Mouse (Mus musculus) adrenal gland, postnatal 36 days (tissue): Measurements from ENCODE around the gene Rasip1. TPM values are rescaled to one million over a fixed set of nuclear protein-coding genes. Genes with fewer than 3 reads are reported as not detected.
A peak's percentile ranks its signal among the peaks of the same experiment; 100 is the strongest.

Source experiments
- DNase-seq, 2 experiments: peaks; one replicate each; pipeline ENCODE4 v3.0.0; 2021; ENCODE audit warnings: mixed read lengths in 1 of 2
- long read RNA-seq, 2 experiments: library from polyadenylated mRNA; stranded (forward); transcript quantifications; one replicate each; pipeline ENCODE4 v2.0.0; 2021; ENCODE audit warnings: borderline sequencing depth in 2 of 2
- total RNA-seq, 2 experiments: library from RNA; stranded (reverse); gene quantifications; 2 replicates each; pipeline ENCODE4 v1.2.3; 2021

Rasip1 gene
- 10 to 100 TPM; 18.7 to 26.0 TPM for total RNA-seq
- long read RNA-seq, experiment 1, transcript Rasip1-201 (12 exons, 3,202 nt) = major isoform, 24 of 38 reads
- long read RNA-seq, experiment 1, partial matches to known transcripts = 10 of 38 reads
- long read RNA-seq, experiment 1, other reads (novel, unspliced or antisense) = 4 of 38 reads
- long read RNA-seq, experiment 2, transcript Rasip1-201 (12 exons, 3,202 nt) = major isoform, 10 of 16 reads
- long read RNA-seq, experiment 2, partial matches to known transcripts = 4 of 16 reads
- long read RNA-seq, experiment 2, other reads (novel, unspliced or antisense) = 2 of 16 reads

- DNase-seq = peak; percentile 57 to 73
These were observed at the start of gene Rasip1 for GRCm38 (mm10) chr7:45627261-45627660. Rasip1 (plus strand) TSS chr7:45627488.

GRCm38 (mm10) chr7:45585923-45586322, 41.4 kb upstream of the Rasip1 start:
- no peak for DNase-seq

- no peak for DNase-seq
These were observed 39.4 kb upstream of the Rasip1 start for GRCm38 (mm10) chr7:45587631-45588592.

GRCm38 (mm10) chr7:45589173-45589572, 38.1 kb upstream of the Rasip1 start:
- DNase-seq = peak; percentile 94

GRCm38 (mm10) chr7:45589898-45590297, 37.4 kb upstream of the Rasip1 start:
- no peak for DNase-seq

GRCm38 (mm10) chr7:45590874-45591273, 36.4 kb upstream of the Rasip1 start:
- DNase-seq = no peak

GRCm38 (mm10) chr7:45591880-45592279, 35.4 kb upstream of the Rasip1 start:
- DNase-seq = no peak

- peak; percentile 80 to 85 for DNase-seq
These were observed 34.0 kb upstream of the Rasip1 start for GRCm38 (mm10) chr7:45593118-45593815.

GRCm38 (mm10) chr7:45595176-45595575, 32.1 kb upstream of the Rasip1 start:
- no peak for DNase-seq

- DNase-seq = no peak
These were observed 31.2 kb upstream of the Rasip1 start for GRCm38 (mm10) chr7:45596107-45596506.

- DNase-seq = no peak
These were observed 30.3 kb upstream of the Rasip1 start for GRCm38 (mm10) chr7:45597013-45597412.

- DNase-seq = no peak
These were observed 29.8 kb upstream of the Rasip1 start for GRCm38 (mm10) chr7:45597527-45597926.

- no peak for DNase-seq
These were observed 28.1 kb upstream of the Rasip1 start for GRCm38 (mm10) chr7:45598960-45599879.

GRCm38 (mm10) chr7:45605704-45606289, 21.5 kb upstream of the Rasip1 start:
- DNase-seq = peak; percentile 50 to 53

- DNase-seq = no peak
These were observed 17.8 kb upstream of the Rasip1 start for GRCm38 (mm10) chr7:45609511-45609910.

GRCm38 (mm10) chr7:45616277-45616676, 11.0 kb upstream of the Rasip1 start:
- DNase-seq = no peak

GRCm38 (mm10) chr7:45617042-45617695, 10.1 kb upstream of the Rasip1 start, which contains the start of gene Fut1:
Fut1 (plus strand) TSS chr7:45617289.
- no peak for DNase-seq

- no peak for DNase-seq
These were observed 9.0 kb upstream of the Rasip1 start for GRCm38 (mm10) chr7:45618316-45618715.

- no peak for DNase-seq
These were observed 7.7 kb upstream of the Rasip1 start for GRCm38 (mm10) chr7:45619592-45619991.

GRCm38 (mm10) chr7:45621443-45621842, 5.8 kb upstream of the Rasip1 start, which contains the start of gene Izumo1:
Izumo1 (plus strand) TSS chr7:45621811.
- DNase-seq = peak; percentile 44 to 55
